Mouse (Mus musculus) liver, embryonic 15.5 days (tissue): ENCODE results near the gene Znrf3. TPM values are rescaled to one million over a fixed set of nuclear protein-coding genes. Genes with fewer than 3 reads are reported as not detected.
"Not testable (repeated sequence)": the region's sequence is repeated elsewhere in the genome, so short reads cannot be mapped to it uniquely, and the experiment has no call there.

ENCODE experiments used
- ATAC-seq: fragments of 200-750 bp; cut with Nextera tagmentation; 2 replicates; pipeline ENCODE4 v1.8.0; 2017; ENCODE audit warnings: moderate number of reproducible peaks, mild to moderate bottlenecking, moderate library complexity; ENCODE audit not compliant: insufficient read depth
- H3K27ac ChIP-seq: fragments of 300-500 bp; sonication (generic); replicated peaks from 2 replicates; pipeline ENCODE4 v1.5.1; 2015; ENCODE audit warnings: mild to moderate bottlenecking, inconsistent platforms
- H3K27me3 ChIP-seq: fragments of 300-500 bp; sonication (generic); 2 replicates; pipeline ENCODE4 v1.6.1; 2015; ENCODE audit warnings: mild to moderate bottlenecking, inconsistent platforms
- H3K36me3 ChIP-seq: fragments of 300-500 bp; sonication (generic); replicated peaks from 2 replicates; pipeline ENCODE4 v1.6.1; 2015; ENCODE audit warnings: moderate library complexity, mild to moderate bottlenecking, inconsistent platforms
- H3K4me1 ChIP-seq: fragments of 300-500 bp; sonication (generic); replicated peaks from 2 replicates; pipeline ENCODE4 v1.6.1; 2015; ENCODE audit warnings: inconsistent platforms
- H3K4me2 ChIP-seq: fragments of 300-500 bp; sonication (generic); 2 replicates; pipeline ENCODE4 v1.6.1; 2015; ENCODE audit warnings: moderate library complexity, mild to moderate bottlenecking, inconsistent platforms
- H3K4me3 ChIP-seq: fragments of 300-500 bp; sonication (generic); replicated peaks from 2 replicates; pipeline ENCODE4 v1.5.1; 2015; ENCODE audit warnings: mild to moderate bottlenecking, inconsistent platforms
- H3K9ac ChIP-seq: fragments of 300-500 bp; sonication (generic); 2 replicates; pipeline ENCODE4 v1.6.1; 2015; ENCODE audit warnings: moderate library complexity, mild to moderate bottlenecking, inconsistent platforms
- H3K9me3 ChIP-seq: fragments of 300-500 bp; sonication (generic); replicated peaks from 2 replicates; pipeline ENCODE4 v1.6.1; 2016; ENCODE audit warnings: inconsistent platforms
- WGBS: fragments of 180-500 bp; shearing (Covaris S2); methylation state at CpG from one replicate; pipeline ENCODE4 v1.1.7; 2015; ENCODE audit warnings: mixed read lengths; ENCODE audit not compliant: insufficient replicate concordance; 5-methylcytosine and 5-hydroxymethylcytosine counted together
- polyA plus RNA-seq: library from polyadenylated mRNA; unstranded; fragments of >200 nt; fragmentation: Nextera tagmentation; extraction: Ambion mirVana; gene quantifications from 2 replicates; pipeline ENCODE4 v1.2.1, GENCODE M21; 2015

Gene Znrf3
- polyA plus RNA-seq, 1 experiment from 2014 or later, result 2.8 TPM

- H3K4me1 ChIP-seq, H3K27me3 ChIP-seq, H3K9ac ChIP-seq, ATAC-seq, H3K9me3 ChIP-seq, H3K27ac ChIP-seq, H3K4me3 ChIP-seq, H3K36me3 ChIP-seq, H3K4me2 ChIP-seq: not testable (repeated sequence)
- WGBS, result 69% methylated on average over 2 of the region's 2 CpGs
Measured at GRCm38 (mm10) chr11:5475556-5476118, 31.0 kb upstream of the Znrf3 start.

DNA sequence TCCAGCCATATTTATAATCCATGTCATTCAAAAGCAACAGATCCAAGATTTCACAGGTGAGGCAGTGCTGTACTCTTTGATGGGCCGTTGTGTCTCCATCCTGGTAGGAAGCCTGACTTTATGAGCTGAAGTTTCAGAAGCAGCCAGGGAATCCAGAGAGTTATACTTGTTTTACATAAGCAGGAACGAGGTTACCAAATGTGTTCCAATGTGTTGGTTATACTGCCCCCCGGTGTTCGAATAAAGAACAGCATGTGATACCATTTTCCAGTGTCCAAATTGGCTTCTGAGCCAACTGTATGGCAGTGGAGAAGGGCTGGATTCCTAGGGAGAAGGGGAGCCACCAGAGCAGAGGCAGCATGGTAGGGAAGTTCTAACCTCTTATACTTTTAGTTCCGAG is 29.5 kb upstream of the Znrf3 start:
- 11% methylated on average over 5 of the region's 5 CpGs for WGBS
- no peak overlapping the region for H3K4me3 ChIP-seq
- H3K4me1 ChIP-seq, result no peaks in the 10 kb centered on the region
- H3K27ac ChIP-seq, result no peak overlapping the region
- ATAC-seq, result no peak
- H3K36me3 ChIP-seq, result no peaks in the 10 kb centered on the region
- no peak overlapping the region for H3K9ac ChIP-seq
- H3K27me3 ChIP-seq, result no peaks in the 10 kb centered on the region
- no peak overlapping the region for H3K4me2 ChIP-seq
- no peaks in the 10 kb centered on the region for H3K9me3 ChIP-seq

GRCm38 (mm10) chr11:5470055-5470454 is 25.4 kb upstream of the Znrf3 start:
- no peak overlapping the region for H3K4me3 ChIP-seq
- no peaks in the 10 kb centered on the region for H3K36me3 ChIP-seq
- H3K4me1 ChIP-seq, result no peaks in the 10 kb centered on the region
- no peaks in the 10 kb centered on the region for H3K27me3 ChIP-seq
- 70% methylated on average over 3 of the region's 3 CpGs for WGBS
- no peak overlapping the region for H3K9ac ChIP-seq
- H3K4me2 ChIP-seq, result no peak overlapping the region
- no peaks in the 10 kb centered on the region for H3K9me3 ChIP-seq
- ATAC-seq, result no peak
- no peak overlapping the region for H3K27ac ChIP-seq

DNA sequence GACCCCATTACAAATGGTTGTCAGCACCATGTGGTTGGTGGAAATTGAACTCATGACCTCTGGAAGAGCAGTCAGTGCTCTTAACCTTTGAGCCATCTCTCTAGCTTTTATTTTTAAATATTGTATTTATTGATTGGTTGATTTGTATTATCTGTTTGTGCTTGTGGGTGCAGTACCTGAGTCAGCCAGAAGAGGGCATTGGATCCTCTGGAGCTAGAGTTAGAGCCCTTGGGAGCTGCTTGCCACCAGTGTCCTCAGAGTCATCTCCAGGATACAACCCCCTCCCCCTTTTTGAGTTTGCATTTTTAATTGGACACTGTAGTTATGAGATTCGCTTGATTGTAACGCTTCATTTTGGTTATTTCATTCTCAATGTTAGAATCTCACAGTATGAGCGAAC is 24.4 kb upstream of the Znrf3 start:
- Histone ChIP-seq H3K4me2 (no peak overlapping the region), H3K4me3 (no peak overlapping the region), H3K9ac (no peak overlapping the region), H3K4me1 (no peaks in the 10 kb centered on the region), H3K9me3 (no peaks in the 10 kb centered on the region), H3K36me3 (no peaks in the 10 kb centered on the region), H3K27me3 (no peaks in the 10 kb centered on the region), H3K27ac (no peak overlapping the region)
- 73% methylated on average over 3 of the region's 3 CpGs for WGBS
- ATAC-seq, result no peak

- WGBS, result 53% methylated on average over 2 of the region's 2 CpGs
- Histone ChIP-seq H3K27ac (no peak overlapping the region), H3K27me3 (no peaks in the 10 kb centered on the region), H3K4me1 (no peaks in the 10 kb centered on the region), H3K4me2 (no peak overlapping the region), H3K9me3 (no peaks in the 10 kb centered on the region), H3K4me3 (no peak overlapping the region), H3K36me3 (no peaks in the 10 kb centered on the region), H3K9ac (no peak overlapping the region)
- ATAC-seq, result no peak
Measured at GRCm38 (mm10) chr11:5468471-5468870, 23.8 kb upstream of the Znrf3 start.

GRCm38 (mm10) chr11:5451923-5452322 is 7.3 kb upstream of the Znrf3 start:
- H3K4me1 ChIP-seq, result 0 out of 2 replicates have a peak, but pooled peaks cover 4% of the 10 kb centered on the region
- ATAC-seq, result peak; percentile 40; the same call in 1 of the 2 replicates
- H3K4me2 ChIP-seq, result no peak overlapping the region
- H3K9me3 ChIP-seq, result no peaks in the 10 kb centered on the region
- peaks cover 13% of the 10 kb centered on the region; the same call in 1 of the 2 replicates for H3K27me3 ChIP-seq
- no peak overlapping the region for H3K9ac ChIP-seq
- no peaks in the 10 kb centered on the region for H3K36me3 ChIP-seq
- H3K27ac ChIP-seq, result no peak overlapping the region
- no peak overlapping the region for H3K4me3 ChIP-seq
- WGBS, result 40% methylated on average over 6 of the region's 6 CpGs

DNA sequence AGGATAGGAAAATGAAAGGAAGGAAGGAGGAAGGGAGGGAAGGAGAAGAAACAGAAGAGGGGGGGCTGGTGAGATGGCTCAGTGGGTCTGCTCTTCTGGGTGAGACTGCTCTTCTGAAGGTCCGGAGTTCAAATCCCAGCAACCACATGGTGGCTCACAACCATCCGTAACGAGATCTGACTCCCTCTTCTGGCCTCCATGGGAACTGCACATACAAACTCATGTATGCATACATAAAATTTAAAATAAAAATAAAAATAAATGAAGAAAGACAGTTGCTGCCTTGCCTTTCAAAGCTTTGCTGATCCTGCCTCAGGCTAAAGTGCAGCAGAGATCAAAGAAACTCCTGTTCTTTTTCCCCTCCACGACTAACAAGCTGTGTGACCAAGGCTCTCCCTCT is 6.7 kb upstream of the Znrf3 start:
- no peak for ATAC-seq
- Histone ChIP-seq H3K36me3 (no peaks in the 10 kb centered on the region), H3K9me3 (no peaks in the 10 kb centered on the region), H3K9ac (no peak overlapping the region), H3K27ac (no peak overlapping the region), H3K27me3 (peaks cover 14% of the 10 kb centered on the region; the same call in 1 of the 2 replicates), H3K4me3 (no peak overlapping the region), H3K4me2 (no peak overlapping the region), H3K4me1 (0 out of 2 replicates have a peak, but pooled peaks cover 4% of the 10 kb centered on the region)
- 48% methylated on average over 4 of the region's 4 CpGs for WGBS

GRCm38 (mm10) chr11:5450701-5451100 is 6.1 kb upstream of the Znrf3 start:
- H3K9me3 ChIP-seq, result no peaks in the 10 kb centered on the region
- no peak for ATAC-seq
- H3K36me3 ChIP-seq, result no peaks in the 10 kb centered on the region
- no peak overlapping the region for H3K4me3 ChIP-seq
- H3K9ac ChIP-seq, result no peak overlapping the region
- H3K4me1 ChIP-seq, result 0 out of 2 replicates have a peak, but pooled peaks cover 4% of the 10 kb centered on the region
- H3K27me3 ChIP-seq, result peaks cover 20% of the 10 kb centered on the region; the same call in 1 of the 2 replicates
- WGBS, result 68% methylated on average over 4 of the region's 4 CpGs
- no peak overlapping the region for H3K4me2 ChIP-seq
- H3K27ac ChIP-seq, result no peak overlapping the region

DNA sequence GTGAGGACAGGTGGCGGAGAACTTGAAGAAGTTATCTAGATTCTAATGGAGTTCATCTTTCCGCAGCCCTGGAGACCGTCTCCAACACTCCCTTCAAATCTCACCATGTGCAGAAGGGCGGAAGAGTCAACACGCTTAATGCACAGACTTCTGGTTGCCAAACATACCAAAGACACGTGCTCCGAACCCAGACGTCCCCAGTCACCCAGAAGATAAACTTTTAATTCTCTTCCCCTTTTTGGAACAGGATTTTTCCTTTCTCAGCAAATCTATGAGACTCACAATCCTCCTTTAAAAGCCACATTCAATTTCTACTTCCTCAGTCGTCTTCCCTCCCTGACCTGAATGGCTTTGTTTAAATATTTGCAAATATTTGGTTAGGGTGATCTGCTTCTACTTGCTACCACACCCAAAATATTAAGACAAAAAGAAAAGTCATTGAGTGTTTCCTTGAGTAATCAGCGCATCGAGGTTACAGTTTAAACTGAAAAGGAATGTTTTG is 856 bp upstream of the Znrf3 start:
- peak; percentile 3 for ATAC-seq
- Histone ChIP-seq H3K4me2 (peak overlapping the region; percentile 100), H3K27ac (0 out of 2 replicates have a peak overlapping the region, but pooled peaks have one; percentile 61), H3K36me3 (no peaks in the 10 kb centered on the region), H3K4me1 (peaks cover 31% of the 10 kb centered on the region), H3K27me3 (peaks cover 42% of the 10 kb centered on the region), H3K9ac (peak overlapping the region; percentile 66), H3K9me3 (no peaks in the 10 kb centered on the region), H3K4me3 (peak overlapping the region; percentile 75)
- WGBS, result 14% methylated on average over 11 of the region's 11 CpGs

GRCm38 (mm10) chr11:5444234-5444598 is 431 bp downstream of the Znrf3 start:
- peak overlapping the region; percentile 100 for H3K4me2 ChIP-seq
- peak; percentile 37 for ATAC-seq
- H3K36me3 ChIP-seq, result no peaks in the 10 kb centered on the region
- H3K27ac ChIP-seq, result peak overlapping the region; percentile 48; the same call in 1 of the 2 replicates
- peaks cover 31% of the 10 kb centered on the region for H3K4me1 ChIP-seq
- peak overlapping the region; percentile 75 for H3K4me3 ChIP-seq
- no peaks in the 10 kb centered on the region for H3K9me3 ChIP-seq
- peak overlapping the region; percentile 67 for H3K9ac ChIP-seq
- H3K27me3 ChIP-seq, result peaks cover 42% of the 10 kb centered on the region
- 1% methylated on average over 40 of the region's 57 CpGs for WGBS

DNA sequence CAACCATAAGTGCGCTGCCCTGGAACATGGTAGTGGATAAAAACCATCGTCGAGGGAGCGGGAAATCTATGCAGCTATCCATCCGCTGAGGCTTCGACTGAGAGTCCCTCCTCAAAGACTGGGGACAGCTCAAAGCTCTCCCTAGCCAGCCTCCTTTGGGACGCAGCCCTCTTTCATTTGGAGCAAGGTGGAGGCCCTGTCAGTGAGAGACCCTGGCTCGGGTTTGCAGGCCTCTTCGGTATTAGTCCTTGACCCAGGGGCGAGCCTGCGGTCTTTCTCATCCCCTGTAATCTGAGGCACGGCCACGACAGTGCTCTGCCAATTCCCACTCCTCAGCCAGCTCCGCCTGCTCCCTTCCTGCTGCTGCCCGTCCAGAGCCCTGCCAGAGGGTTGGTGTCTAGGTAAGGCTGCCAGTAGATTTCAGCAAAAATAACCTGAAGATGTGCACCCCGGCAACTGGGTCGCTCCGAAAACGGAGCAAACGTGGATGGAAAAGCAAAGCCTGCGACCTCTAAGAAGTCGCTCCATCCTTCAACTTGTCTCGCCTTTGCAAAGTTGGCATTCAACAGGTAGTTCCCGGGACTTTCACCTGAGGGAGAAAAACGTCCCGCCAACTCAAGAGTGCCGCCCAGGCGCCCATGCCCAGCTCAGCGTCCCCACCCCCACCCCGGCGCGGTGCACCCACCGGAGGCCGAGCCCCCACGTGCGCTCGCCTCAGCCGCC is 975 bp downstream of the Znrf3 start:
- no peak for ATAC-seq

More for the DNA sequence above, 975 bp downstream of the Znrf3 start:
- Histone ChIP-seq H3K4me2 (peak overlapping the region; percentile 100), H3K27ac (peak overlapping the region; percentile 48), H3K36me3 (no peaks in the 10 kb centered on the region), H3K4me3 (peak overlapping the region; percentile 75), H3K9ac (peak overlapping the region; percentile 67), H3K4me1 (peaks cover 31% of the 10 kb centered on the region), H3K27me3 (peaks cover 42% of the 10 kb centered on the region), H3K9me3 (no peaks in the 10 kb centered on the region)
- WGBS, result 2% methylated on average over 38 of the region's 38 CpGs
